Mouse (Mus musculus): Measurements from ENCODE around the gene Snx27.

DNA sequence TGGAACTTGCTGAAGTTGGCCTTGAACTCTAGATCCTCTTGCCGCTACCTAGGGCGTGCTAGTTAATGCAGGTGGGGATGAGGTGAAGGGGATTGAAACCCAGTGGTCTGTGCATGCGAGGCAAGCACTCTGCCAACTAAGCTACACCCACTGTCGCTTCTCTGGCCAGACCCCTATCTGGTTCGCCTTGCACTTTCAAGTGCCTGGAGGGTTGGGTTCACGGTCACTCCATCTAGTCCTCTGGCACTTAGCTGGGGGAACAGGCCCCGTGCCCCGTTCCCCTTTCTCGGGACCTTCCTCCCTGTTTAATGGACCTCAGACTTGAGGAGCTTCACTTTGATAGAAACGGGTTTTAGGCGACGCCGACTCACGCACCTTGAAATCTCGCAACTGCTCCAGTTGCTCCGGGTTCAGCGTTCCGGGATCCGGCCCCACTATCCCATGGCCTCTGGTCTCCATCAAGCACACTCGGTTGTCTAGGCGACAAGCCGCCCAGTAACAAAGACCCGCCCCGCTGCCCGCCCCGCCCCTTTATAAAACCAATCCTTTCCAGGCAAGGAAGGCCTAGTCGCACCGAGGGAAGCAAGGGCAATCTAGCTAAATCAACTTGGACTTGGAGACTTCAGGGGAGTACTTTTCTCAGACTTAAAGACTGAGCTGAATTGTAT lies 109.9 kb downstream of the Snx27 start:
- TF ChIP-seq HCFC1 (IDR thresholded peaks at IDR 0.05; ENCODE audit: borderline replicate concordance, insufficient read depth, low read length) (no peak), MAFK (IDR thresholded peaks at IDR 0.05; ENCODE audit: insufficient read depth, low read depth, low read length) (no peak), CHD2 (IDR thresholded peaks at IDR 0.05; ENCODE audit: low read depth, low read length) (no peak), ZC3H11A (IDR thresholded peaks at IDR 0.05; ENCODE audit: borderline replicate concordance, low read depth, low read length) (no peak)

Measured in ES-E14 (cell line).